Mouse (Mus musculus) cerebellum, adult 9-10 months (tissue): Measurements from ENCODE around the gene Chil5.
A peak's percentile ranks its signal among the peaks of the same experiment; 100 is the strongest.
"Not testable (repeated sequence)": the region's sequence is repeated elsewhere in the genome, so short reads cannot be mapped to it uniquely, and the experiment has no call there.

Experiments used
- DNase-seq: peaks from one replicate; pipeline ENCODE4 v3.0.0; 2022

The Chil5 gene

DNA sequence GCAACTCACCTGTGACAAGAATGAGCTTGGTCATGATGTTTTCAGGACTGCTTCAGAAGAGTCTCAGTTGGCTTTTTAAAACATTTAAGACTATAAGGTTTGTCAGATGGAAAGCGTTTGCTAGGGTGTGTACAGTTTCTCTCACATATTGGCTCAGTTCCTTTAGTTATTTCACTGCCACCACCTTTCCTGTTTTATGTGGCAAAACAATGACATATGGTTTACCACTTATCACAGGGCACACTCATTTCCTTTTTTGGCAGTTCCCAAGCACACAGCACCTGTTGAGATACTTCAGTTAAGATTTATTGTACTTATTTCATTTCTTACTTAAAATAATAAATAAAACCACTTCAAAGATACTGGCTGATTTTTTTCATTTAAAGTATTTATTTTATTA is at the start of gene Chil5:
Chil5 (minus strand) TSS at position 34 of the 400 bp plus-strand sequence.
- peak; percentile 85 for DNase-seq

DNA sequence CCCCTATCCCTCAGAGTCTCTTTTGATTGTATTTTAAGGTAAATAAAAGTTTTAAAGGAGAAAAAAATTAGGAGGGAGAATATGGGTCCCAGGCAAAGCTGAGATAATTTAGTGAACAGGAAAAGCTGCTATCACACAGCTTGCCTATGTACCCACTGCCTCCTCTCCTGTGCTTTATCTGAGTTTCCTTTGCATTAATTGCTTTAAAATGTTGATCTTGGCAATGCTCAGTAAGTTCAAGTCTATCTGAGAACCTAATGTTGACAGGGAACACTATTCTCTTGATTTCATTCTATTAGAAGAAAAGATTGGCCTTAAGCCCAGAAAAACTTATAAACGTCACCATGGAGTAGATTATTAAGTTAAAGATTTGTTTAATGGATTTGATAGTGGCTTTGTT is 42.2 kb upstream of the Chil5 start:
- no peak for DNase-seq

- no peak for DNase-seq
Measured at GRCm38 (mm10) chr3:106070994-106071393, 38.4 kb upstream of the Chil5 start.

DNA sequence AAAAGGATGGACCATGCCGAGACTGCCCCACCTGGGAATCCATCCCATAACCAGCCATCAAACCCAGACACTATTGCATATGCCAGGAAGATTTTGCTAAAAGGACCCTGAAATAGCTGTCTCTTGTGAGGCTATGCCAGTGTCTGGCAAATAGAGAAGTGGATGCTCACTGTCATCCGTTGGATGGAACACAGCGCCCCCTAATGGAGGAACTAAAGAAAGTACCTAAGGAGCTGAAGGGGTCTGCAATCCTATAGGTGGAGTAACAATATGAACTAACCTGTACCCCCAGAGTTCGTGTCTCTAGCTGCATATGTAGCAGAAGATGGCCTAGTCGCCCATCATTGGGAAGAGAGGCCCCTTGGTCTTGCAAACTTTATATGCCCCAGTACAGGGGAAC is 35.1 kb upstream of the Chil5 start:
- DNase-seq: not testable (repeated sequence)

DNA sequence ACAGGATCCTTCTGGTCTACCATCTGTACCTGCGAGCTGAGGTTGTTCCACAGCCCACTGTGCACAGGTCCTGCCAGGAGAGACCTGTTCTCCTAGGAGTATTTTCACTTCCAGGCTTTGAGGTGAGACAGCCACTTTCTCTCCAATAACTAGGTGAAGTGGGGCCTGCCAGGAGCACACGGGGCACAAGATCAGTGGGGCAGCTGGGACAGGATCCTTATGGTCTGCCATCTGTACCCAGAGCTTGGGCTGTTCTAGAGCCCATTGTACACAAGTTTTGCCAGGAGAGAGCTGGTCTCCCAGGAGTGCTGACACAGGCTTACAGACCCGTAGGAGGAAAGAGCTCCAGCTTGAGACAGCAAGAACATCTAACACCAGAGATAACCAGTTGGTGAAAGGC is 25.4 kb upstream of the Chil5 start:
- DNase-seq: peak; percentile 71

- no peak for DNase-seq
Measured at GRCm38 (mm10) chr3:106051896-106052295, 19.3 kb upstream of the Chil5 start.

DNA sequence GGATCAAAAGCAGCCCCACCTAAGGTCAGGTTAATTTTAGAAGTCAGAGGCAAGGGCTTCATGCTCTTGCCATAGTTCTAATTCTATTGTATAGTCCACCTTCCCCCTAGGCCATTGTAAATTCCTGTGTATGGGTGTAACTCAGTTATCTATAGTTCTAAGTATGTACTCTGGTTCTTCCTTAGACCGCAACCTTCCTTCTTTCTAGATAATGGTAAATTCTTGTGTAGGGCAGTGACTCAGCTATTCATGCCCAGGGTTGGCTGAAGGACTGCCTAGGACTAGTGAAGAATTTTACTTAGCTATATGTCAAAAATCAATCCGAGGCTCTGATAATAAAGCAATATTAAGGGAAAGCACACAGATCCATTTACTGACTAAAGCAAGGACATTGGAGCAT is 7.7 kb upstream of the Chil5 start:
- DNase-seq: no peak

DNA sequence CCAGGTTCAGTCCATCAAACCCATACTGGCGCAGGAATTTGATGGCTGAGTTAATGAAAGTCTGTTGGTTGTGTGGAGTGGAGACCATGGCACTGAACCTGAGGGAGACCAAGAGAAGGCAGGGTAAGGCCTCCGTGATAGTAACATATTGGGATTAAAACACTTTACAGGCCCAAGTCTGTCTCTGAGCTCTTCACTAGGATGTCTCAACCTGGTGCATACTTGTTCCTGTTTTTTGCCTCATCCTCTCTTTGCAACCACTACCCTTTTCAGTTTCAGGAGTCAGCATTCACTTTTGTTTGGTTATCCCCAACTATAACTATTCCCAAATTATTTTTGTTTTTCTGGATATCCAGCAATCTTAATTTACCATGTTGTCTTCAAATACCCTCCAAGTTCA is 8.5 kb downstream of the Chil5 start:
- DNase-seq: no peak

- peak; percentile 59 for DNase-seq
Measured at GRCm38 (mm10) chr3:106021840-106022239, 10.8 kb downstream of the Chil5 start.

DNA sequence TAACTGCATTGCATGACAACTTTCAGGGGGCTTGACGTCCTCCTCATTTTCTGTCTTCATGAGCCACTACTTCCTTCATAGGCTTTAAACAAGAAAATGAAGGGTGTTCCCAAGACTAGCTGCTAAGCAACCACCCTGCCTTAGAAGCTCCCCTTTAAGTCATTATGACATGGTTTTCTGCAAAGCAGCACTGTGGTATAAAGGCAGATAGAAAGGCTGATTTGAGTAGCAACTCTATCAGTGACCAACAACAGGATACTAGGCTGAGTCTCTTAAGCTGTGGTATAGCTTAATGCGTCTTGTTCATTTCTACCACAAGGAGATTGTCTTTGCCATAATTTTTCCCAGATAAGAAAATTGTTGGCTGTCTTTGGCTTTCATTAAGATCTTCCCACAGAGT is 18.1 kb downstream of the Chil5 start, which contains the start of gene Pifo:
Pifo (minus strand) TSS at position 101 of the 400 bp plus-strand sequence.
- no peak for DNase-seq

DNA sequence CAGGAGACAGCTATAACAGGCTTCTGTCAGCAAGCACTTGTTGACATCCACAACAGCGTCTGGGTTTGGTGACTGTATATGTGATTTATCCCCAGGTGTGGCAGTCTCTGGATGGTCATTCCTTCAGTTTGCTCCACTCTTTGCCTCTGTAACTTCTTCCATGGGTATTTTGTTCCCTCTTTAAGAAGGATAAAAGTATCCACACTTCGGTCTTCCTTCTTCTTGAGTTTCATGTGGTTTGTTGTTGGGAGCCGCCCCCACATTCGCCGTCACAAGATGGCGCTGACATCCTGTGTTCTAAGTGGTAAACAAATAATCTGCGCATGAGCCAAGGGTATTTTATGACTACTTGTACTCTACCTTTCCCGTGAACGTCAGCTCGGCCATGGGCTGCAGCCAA is 29.3 kb downstream of the Chil5 start:
- DNase-seq: not testable (repeated sequence)

- DNase-seq: peak; percentile 21
Measured at GRCm38 (mm10) chr3:106001416-106002370, 30.9 kb downstream of the Chil5 start.

DNA sequence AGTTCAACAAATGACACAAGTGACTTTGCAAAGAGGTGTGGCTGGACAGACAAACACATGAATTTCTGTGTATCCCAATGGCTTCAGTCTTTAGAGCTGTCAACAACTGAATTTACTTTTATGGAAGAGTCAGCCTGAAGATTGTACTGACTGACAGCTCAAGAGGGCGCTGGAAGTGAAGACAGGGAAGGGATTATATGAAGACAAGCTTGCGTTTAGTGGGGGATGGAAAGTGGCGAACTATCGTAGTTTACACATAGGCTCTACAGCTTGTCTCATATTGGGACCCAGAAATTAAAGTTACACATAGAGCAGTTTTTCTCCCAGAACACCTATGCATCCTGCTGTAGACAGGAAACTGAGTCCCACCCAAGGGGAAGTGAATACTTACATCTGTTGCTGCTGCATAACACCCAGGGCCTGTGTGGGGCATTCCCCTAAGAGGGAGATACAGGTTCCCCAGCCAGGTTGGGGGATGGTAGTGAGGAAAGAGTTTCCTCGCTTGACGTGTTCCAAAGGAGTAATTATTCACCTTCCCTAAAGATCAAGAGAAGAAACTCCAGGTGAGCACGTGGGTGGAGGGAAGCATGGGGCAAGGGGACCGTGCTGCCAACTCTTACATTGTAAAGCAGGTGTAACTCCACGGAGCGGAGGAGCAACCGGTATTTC is 31.8 kb downstream of the Chil5 start:
- no peak for DNase-seq

- no peak for DNase-seq
Measured at GRCm38 (mm10) chr3:105994730-105995129, 37.9 kb downstream of the Chil5 start.

DNA sequence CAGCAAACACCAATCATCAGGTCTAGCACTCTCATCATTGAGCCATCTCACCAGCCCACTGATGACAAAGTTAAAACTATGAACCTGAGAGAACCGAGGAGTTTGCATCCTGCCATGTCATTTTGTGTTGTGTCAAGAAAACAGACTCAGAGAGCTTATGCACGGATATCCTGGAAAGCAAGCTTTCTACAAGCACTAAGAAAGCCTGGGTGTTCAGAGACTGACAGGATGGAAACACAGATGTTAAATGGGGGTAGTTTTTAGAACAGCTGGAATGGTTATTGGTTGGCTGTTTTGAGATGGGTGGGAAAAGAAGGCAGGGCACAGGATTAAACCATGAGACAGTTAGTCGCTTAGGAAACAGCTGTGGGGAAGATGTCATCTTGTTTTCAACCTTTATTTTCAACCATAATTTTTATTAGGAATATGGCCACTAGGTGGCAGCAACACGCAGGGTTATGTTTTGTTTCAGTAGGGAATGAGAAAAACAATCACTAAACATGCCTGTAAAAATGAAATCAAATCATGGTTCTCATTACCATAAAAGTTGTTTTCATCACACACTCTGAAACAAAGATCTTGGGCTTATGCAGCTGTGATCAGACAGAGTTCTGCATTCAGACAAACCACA is 40.8 kb downstream of the Chil5 start:
- peak; percentile 66 for DNase-seq

- DNase-seq: not testable (repeated sequence)
Measured at GRCm38 (mm10) chr3:105989611-105990010, 43.0 kb downstream of the Chil5 start.

GRCm38 (mm10) chr3:105974174-105974573 is 58.4 kb downstream of the Chil5 start:
- no peak for DNase-seq

GRCm38 (mm10) chr3:105973411-105973810 is 59.2 kb downstream of the Chil5 start, which contains the start of gene Ovgp1:
Gene Ovgp1 (plus strand): TSS chr3:105973711.
- DNase-seq: no peak

GRCm38 (mm10) chr3:105971831-105972446 is 60.7 kb downstream of the Chil5 start:
- no peak for DNase-seq
